Mouse (Mus musculus): ENCODE measurements around the gene Taok3.

- TF ChIP-seq POLR2A (IDR thresholded peaks at IDR 0.05; ENCODE audit: control insufficient read depth, low read depth, low read length) (no peak), CTCF (IDR thresholded peaks at IDR 0.05; ENCODE audit: control insufficient read depth, insufficient read depth, insufficient replicate concordance, low read depth, low read length) (no peak)
Measured at GRCm38 (mm10) chr5:117118220-117118619, 1.7 kb upstream of the Taok3 start.
